Mouse (Mus musculus) brain, embryonic 14.5 days (tissue): ENCODE data around the gene Tgoln1.

Experiments
- CTCF ChIP-seq: fragments of 200-500 bp; IDR thresholded peaks from 2 replicates; pipeline ENCODE4 v1.5.1; 2012; ENCODE audit warnings: inconsistent platforms, mild to moderate bottlenecking, moderate library complexity, borderline replicate concordance; ENCODE audit not compliant: insufficient read depth, insufficient read length; ENCODE audit errors: extremely low read depth
- POLR2A ChIP-seq: fragments of 200-500 bp; IDR thresholded peaks from 2 replicates; pipeline ENCODE4 v1.6.1; 2012; ENCODE audit warnings: mild to moderate bottlenecking, inconsistent platforms, borderline replicate concordance; ENCODE audit not compliant: poor library complexity, insufficient read depth, insufficient read length, severe bottlenecking; ENCODE audit errors: extremely low read depth

DNA sequence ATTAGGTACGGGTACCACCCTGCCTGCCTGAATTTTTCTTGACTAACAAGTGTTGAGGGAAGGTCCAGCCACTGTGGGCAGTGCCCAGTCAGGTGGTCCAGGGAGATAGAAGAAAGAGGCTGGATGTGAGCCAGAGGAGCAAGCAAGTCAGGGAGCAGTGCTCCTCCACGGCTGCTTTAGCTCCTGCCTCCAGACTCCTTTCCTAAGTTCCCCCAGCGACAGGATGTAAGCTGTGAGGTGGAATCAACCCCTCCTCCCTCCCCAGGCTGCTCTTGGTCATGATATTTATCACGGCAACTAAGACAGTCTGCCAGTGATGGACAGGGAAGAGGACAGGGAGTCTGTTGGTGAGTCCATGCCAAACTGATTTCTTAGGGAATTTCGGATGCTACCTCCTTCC lies 22.9 kb downstream of the Tgoln1 start:
- TF ChIP-seq CTCF: no peak
- no peak for TF ChIP-seq POLR2A
